Mouse (Mus musculus) hindbrain, embryonic 14.5 days (tissue): ENCODE measurements around the gene Stard13. TPM values are rescaled to one million over a fixed set of nuclear protein-coding genes. Genes with fewer than 3 reads are reported as not detected.
A peak's percentile ranks its signal among the peaks of the same experiment; 100 is the strongest.

Experiments used
- ATAC-seq: fragments of 200-750 bp; cut with Nextera tagmentation; 2 replicates; pipeline ENCODE4 v1.8.0; 2017; ENCODE audit warnings: moderate number of reproducible peaks, mild to moderate bottlenecking, moderate TSS enrichment, moderate library complexity; ENCODE audit not compliant: low FRiP score
- DNase-seq: peaks from one replicate; pipeline ENCODE4 v3.0.0-alpha.2; 2015; ENCODE audit warnings: low spot score
- H3K27ac ChIP-seq: fragments of 300-500 bp; sonication (generic); 2 replicates; pipeline ENCODE4 v1.5.1; 2014; ENCODE audit warnings: mild to moderate bottlenecking, moderate library complexity
- H3K27me3 ChIP-seq: fragments of 300-500 bp; sonication (generic); 2 replicates; pipeline ENCODE4 v1.6.1; 2014; ENCODE audit warnings: mild to moderate bottlenecking, low read length, mixed read lengths; ENCODE audit not compliant: control insufficient read depth, insufficient read depth
- H3K36me3 ChIP-seq: fragments of 300-500 bp; sonication (generic); replicated peaks from 2 replicates; pipeline ENCODE4 v1.6.1; 2014; ENCODE audit not compliant: control insufficient read depth, insufficient read depth
- H3K4me1 ChIP-seq: fragments of 300-500 bp; sonication (generic); replicated peaks from 2 replicates; pipeline ENCODE4 v1.6.1; 2014; ENCODE audit warnings: antibody characterized with exemption, low read length, mixed read lengths; ENCODE audit not compliant: control insufficient read depth, insufficient read depth
- H3K4me2 ChIP-seq: fragments of 300-500 bp; sonication (generic); replicated peaks from 2 replicates; pipeline ENCODE4 v1.6.1; 2014; ENCODE audit warnings: mild to moderate bottlenecking, moderate library complexity
- H3K4me3 ChIP-seq: fragments of 300-500 bp; sonication (generic); replicated peaks from 2 replicates; pipeline ENCODE4 v1.5.1; 2014; ENCODE audit warnings: mild to moderate bottlenecking, low read length
- H3K9ac ChIP-seq: fragments of 300-500 bp; sonication (generic); 2 replicates; pipeline ENCODE4 v1.6.1; 2014
- H3K9me3 ChIP-seq: fragments of 300-500 bp; sonication (generic); 2 replicates; pipeline ENCODE4 v1.6.1; 2016; ENCODE audit warnings: low read length; ENCODE audit not compliant: control insufficient read depth
- WGBS: fragments of 180-500 bp; shearing (Covaris S2); extraction: QIAGEN DNeasy Blood & Tissue Kit; methylation state at CpG from one replicate; pipeline ENCODE4 v1.1.7; 2014; 5-methylcytosine and 5-hydroxymethylcytosine counted together
- polyA plus RNA-seq: library from polyadenylated mRNA; unstranded; fragments of >200 nt; fragmentation: Nextera tagmentation; extraction: Ambion mirVana; gene quantifications from 2 replicates; pipeline ENCODE4 v1.2.1, GENCODE M21; 2014

The Stard13 gene
- polyA plus RNA-seq, 1 experiment from 2014 or later: 6.0 TPM

- H3K27ac ChIP-seq: no peak overlapping the region
- no peaks in the 10 kb centered on the region; the same call in 1 of the 2 replicates for H3K4me1 ChIP-seq
- 3% methylated on average over 27 of the region's 27 CpGs for WGBS
- H3K27me3 ChIP-seq: no peaks in the 10 kb centered on the region; the same call in 1 of the 2 replicates
- H3K9ac ChIP-seq: peak overlapping the region; percentile 56
- H3K4me2 ChIP-seq: peak overlapping the region; percentile 87
- no peaks in the 10 kb centered on the region for H3K9me3 ChIP-seq
- DNase-seq (peak; percentile 69), ATAC-seq (peak; percentile 93)
- H3K4me3 ChIP-seq: peak overlapping the region; percentile 47
- no peaks in the 10 kb centered on the region for H3K36me3 ChIP-seq
Observed at GRCm38 (mm10) chr5:151189789-151190378, 43.8 kb downstream of the Stard13 start.

GRCm38 (mm10) chr5:151189321-151189720 lies 44.3 kb downstream of the Stard13 start:
- ATAC-seq (no peak), DNase-seq (no peak)
- Histone ChIP-seq H3K27me3 (no peaks in the 10 kb centered on the region; the same call in 1 of the 2 replicates), H3K36me3 (no peaks in the 10 kb centered on the region), H3K27ac (no peak overlapping the region), H3K4me2 (peak overlapping the region; percentile 87), H3K9ac (peak overlapping the region; percentile 56), H3K4me3 (peak overlapping the region; percentile 47), H3K4me1 (no peaks in the 10 kb centered on the region; the same call in 1 of the 2 replicates), H3K9me3 (no peaks in the 10 kb centered on the region)
- 49% methylated on average over 3 of the region's 3 CpGs for WGBS

DNA sequence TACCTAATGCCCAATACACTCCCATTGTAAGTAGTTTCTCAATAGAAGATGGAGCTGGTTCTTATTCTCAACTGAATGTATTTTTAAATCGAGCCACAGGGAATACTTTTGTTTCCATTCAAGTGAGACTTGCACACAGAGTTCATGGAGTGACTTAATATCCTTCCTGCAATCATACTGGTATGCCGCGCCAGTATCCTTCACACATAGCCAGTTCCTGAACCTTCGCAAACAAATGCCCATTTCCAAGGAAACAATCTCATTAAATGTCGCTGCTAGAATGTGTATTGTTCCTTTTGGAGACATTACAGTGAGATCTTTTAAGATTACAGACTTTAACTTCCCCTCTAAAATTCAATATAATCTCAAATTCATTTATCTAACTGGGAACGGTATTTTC lies 45.0 kb downstream of the Stard13 start:
- Histone ChIP-seq H3K9me3 (no peaks in the 10 kb centered on the region), H3K9ac (no peak overlapping the region), H3K27me3 (no peaks in the 10 kb centered on the region; the same call in 1 of the 2 replicates), H3K36me3 (no peaks in the 10 kb centered on the region), H3K4me2 (peak overlapping the region; percentile 87; the same call in 1 of the 2 replicates), H3K4me1 (no peaks in the 10 kb centered on the region; the same call in 1 of the 2 replicates), H3K27ac (no peak overlapping the region), H3K4me3 (peak overlapping the region; percentile 47)
- ATAC-seq (no peak), DNase-seq (no peak)
- 79% methylated on average over 6 of the region's 6 CpGs for WGBS

GRCm38 (mm10) chr5:151187336-151187735 lies 46.3 kb downstream of the Stard13 start:
- Histone ChIP-seq H3K9me3 (no peaks in the 10 kb centered on the region), H3K4me2 (no peak overlapping the region), H3K27ac (no peak overlapping the region), H3K4me3 (no peak overlapping the region), H3K36me3 (no peaks in the 10 kb centered on the region), H3K9ac (no peak overlapping the region), H3K4me1 (no peaks in the 10 kb centered on the region; the same call in 1 of the 2 replicates), H3K27me3 (no peaks in the 10 kb centered on the region; the same call in 1 of the 2 replicates)
- 88% methylated on average over 11 of the region's 11 CpGs for WGBS
- no peak for DNase-seq
- ATAC-seq: no peak

GRCm38 (mm10) chr5:151185286-151185856 lies 48.3 kb downstream of the Stard13 start:
- Histone ChIP-seq H3K4me2 (no peak overlapping the region), H3K4me3 (no peak overlapping the region), H3K27me3 (no peaks in the 10 kb centered on the region), H3K9ac (no peak overlapping the region), H3K9me3 (no peaks in the 10 kb centered on the region), H3K4me1 (no peaks in the 10 kb centered on the region; the same call in 1 of the 2 replicates), H3K27ac (no peak overlapping the region), H3K36me3 (no peaks in the 10 kb centered on the region)
- DNase-seq (no peak), ATAC-seq (no peak)
- WGBS: 78% methylated on average over 8 of the region's 8 CpGs

GRCm38 (mm10) chr5:151183656-151184240 lies 49.9 kb downstream of the Stard13 start:
- Histone ChIP-seq H3K4me1 (no peaks in the 10 kb centered on the region), H3K9ac (no peak overlapping the region), H3K4me2 (no peak overlapping the region), H3K4me3 (no peak overlapping the region), H3K27ac (no peak overlapping the region), H3K36me3 (no peaks in the 10 kb centered on the region), H3K9me3 (no peaks in the 10 kb centered on the region), H3K27me3 (no peaks in the 10 kb centered on the region)
- ATAC-seq (no peak), DNase-seq (no peak)
- 91% methylated on average over 11 of the region's 11 CpGs for WGBS

DNA sequence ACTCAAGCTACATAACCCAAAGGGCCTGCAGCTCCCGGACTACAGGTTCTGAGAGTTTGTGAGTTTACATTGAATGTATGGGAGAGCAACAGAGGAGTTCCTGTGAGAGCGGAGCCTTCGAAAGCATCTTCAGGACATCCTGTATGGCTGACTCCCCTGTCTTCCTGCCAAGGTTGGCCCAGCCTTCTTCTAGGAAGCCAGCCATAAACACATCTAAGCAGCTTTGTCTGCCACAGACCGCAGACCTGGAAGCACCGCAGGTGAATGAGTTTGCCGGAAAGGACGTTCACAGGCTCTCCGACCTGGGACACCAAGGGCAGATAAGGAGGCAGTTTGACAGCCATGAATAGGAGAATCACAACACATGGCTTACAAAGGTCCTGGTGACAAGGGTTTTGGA lies 52.3 kb downstream of the Stard13 start:
- ATAC-seq (no peak), DNase-seq (no peak)
- Histone ChIP-seq H3K4me2 (no peak overlapping the region), H3K27me3 (no peaks in the 10 kb centered on the region), H3K27ac (no peak overlapping the region), H3K36me3 (no peaks in the 10 kb centered on the region), H3K4me1 (no peaks in the 10 kb centered on the region), H3K9me3 (no peaks in the 10 kb centered on the region), H3K4me3 (no peak overlapping the region), H3K9ac (no peak overlapping the region)
- WGBS: 95% methylated on average over 8 of the region's 8 CpGs

DNA sequence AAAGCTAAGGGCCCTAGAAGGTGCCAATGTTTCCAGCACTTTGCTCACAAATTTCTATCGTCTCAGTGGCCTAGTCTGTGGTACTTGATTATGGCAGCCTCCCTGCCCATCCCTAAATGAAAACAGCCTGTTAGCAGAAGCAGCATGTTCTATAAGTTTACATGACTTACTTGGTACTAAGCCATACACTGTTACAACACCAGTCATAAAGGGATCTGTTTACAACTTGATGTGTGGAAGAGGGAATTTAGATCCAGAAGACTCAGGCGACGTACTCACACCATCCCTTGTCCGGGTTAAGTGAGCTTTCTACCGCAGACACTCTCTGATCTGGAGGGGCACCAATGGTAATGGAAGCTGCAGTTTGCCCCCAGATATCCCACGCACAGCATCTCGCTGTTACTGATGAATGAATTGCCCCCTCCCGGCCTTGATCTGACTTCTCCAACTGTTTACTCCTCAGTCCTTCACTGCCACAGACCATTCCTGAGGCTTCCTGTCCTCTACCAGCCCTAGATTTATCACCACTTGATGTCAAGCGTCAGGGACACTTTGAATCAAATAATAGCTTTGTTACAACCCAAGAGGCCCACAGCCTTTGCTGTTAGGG lies 53.4 kb downstream of the Stard13 start:
- 81% methylated on average over 9 of the region's 9 CpGs for WGBS
- no peaks in the 10 kb centered on the region for H3K9me3 ChIP-seq
- no peak overlapping the region for H3K4me3 ChIP-seq
- no peaks in the 10 kb centered on the region for H3K27me3 ChIP-seq
- DNase-seq: no peak
- no peak overlapping the region for H3K27ac ChIP-seq
- no peaks in the 10 kb centered on the region for H3K4me1 ChIP-seq
- no peak overlapping the region for H3K9ac ChIP-seq
- H3K36me3 ChIP-seq: no peaks in the 10 kb centered on the region
- H3K4me2 ChIP-seq: no peak overlapping the region
- no peak for ATAC-seq

- Histone ChIP-seq H3K27me3 (no peaks in the 10 kb centered on the region), H3K9me3 (no peaks in the 10 kb centered on the region), H3K4me3 (no peak overlapping the region), H3K27ac (no peak overlapping the region), H3K9ac (no peak overlapping the region), H3K36me3 (no peaks in the 10 kb centered on the region), H3K4me1 (no peaks in the 10 kb centered on the region), H3K4me2 (no peak overlapping the region)
- 89% methylated on average over 3 of the region's 3 CpGs for WGBS
- ATAC-seq (no peak), DNase-seq (no peak)
Observed at GRCm38 (mm10) chr5:151177171-151177570, 56.5 kb downstream of the Stard13 start.
